In the genomic region with DNA sequence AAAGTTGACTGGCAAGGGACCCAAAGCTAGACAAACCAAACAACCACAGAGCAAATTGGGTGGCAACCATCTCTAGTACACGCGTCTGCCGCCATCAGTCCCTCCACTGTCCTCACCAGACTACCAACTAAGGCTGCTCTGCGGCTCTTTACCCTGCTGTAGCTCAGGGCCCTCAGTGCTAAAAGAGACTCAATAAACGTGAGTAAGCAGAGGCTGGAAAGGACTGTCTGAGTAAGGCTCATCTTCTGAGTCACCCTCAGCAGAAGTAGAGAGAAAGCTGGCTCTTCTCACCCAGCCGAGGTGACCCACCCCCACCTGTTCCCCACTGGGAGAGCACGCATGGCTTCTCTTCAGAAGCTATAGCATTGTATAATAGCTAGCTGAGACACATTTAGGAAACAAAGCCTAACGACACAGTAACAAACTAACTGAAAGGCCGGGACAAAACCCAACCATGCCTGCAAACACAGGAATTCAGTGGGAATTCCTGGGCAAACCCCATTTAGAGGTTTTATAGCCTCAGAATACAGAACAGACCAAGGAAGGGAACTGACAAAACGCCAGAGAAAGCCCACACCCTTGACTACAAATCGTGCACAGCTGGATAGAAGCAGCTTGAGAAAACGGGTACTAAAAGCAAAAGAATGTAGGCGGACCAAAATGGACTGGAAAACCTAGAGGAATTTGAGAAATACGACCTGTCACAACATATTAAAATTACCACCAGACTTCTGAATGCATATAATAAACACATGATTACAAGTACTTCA, we compare ENCODE assay signal across 17 mouse cellular contexts. TPM values are rescaled to one million over a fixed set of nuclear protein-coding genes. Genes with fewer than 3 reads are reported as not detected.
DNase-seq lines count a peak whose midpoint lies in the region; ATAC-seq and TF ChIP-seq lines count a peak whose summit lies in the region.
"Had no signal": no experiment of that assay in that cellular context is flagged by ENCODE, and none has a peak within 500 bp of the region (broad histone marks: within the 10 kb centered on the region; RNA-seq: fewer than 3 reads in every experiment).

No protein-coding gene starts in this region.

- no peak overlapping the region for H3K4me2 ChIP-seq in intestine, embryonic 15.5 days (replicated peaks)
- H3K4me2 ChIP-seq in stomach, embryonic 15.5 days, result no peak overlapping the region
- H3K4me2 ChIP-seq in liver, embryonic 12.5 days, result no peak overlapping the region
- H3K4me2 ChIP-seq: lung, embryonic 15.5 days; midbrain, embryonic 12.5 days; neural tube, embryonic 13.5 days had no signal

- no peaks in the 10 kb centered on the region for H3K4me1 ChIP-seq in kidney, adult 2 months (ENCODE audit: control insufficient read depth, insufficient read depth, low read length)
- H3K4me1 ChIP-seq in intestine, embryonic 15.5 days (replicated peaks), result peaks cover 28% of the 10 kb centered on the region
- peaks cover 36% of the 10 kb centered on the region for H3K4me1 ChIP-seq in stomach, embryonic 15.5 days
- peaks cover 41% of the 10 kb centered on the region for H3K4me1 ChIP-seq in liver, embryonic 12.5 days

- no peak for TF ChIP-seq CTCF in kidney, adult 2 months (conservative IDR thresholded peaks at IDR 0.05; ENCODE audit: insufficient read depth, insufficient read length, low read depth, low read length)
- no peak for TF ChIP-seq CTCF in layer of hippocampus, adult 2 months (conservative IDR thresholded peaks at IDR 0.05)

- H3K27ac ChIP-seq in kidney, adult 2 months (ENCODE audit: insufficient read depth, low read depth, low read length), result no peak overlapping the region
- peak overlapping the region; percentile 75 for H3K27ac ChIP-seq in intestine, embryonic 15.5 days
- peak overlapping the region; percentile 49 for H3K27ac ChIP-seq in stomach, embryonic 15.5 days
- no peak overlapping the region for H3K27ac ChIP-seq in liver, embryonic 12.5 days
- H3K27ac ChIP-seq in layer of hippocampus, adult 2 months, result no peak overlapping the region
- H3K27ac ChIP-seq: lung, embryonic 15.5 days; midbrain, embryonic 12.5 days; neural tube, embryonic 13.5 days had no signal

- WGBS in kidney, adult 2 months, result 55% methylated on average over 14 of the region's 14 CpGs
- 36% methylated on average over 14 of the region's 14 CpGs for WGBS in intestine, embryonic 15.5 days
- WGBS in stomach, embryonic 15.5 days, result 38% methylated on average over 14 of the region's 14 CpGs
- WGBS in liver, embryonic 12.5 days (ENCODE audit: insufficient replicate concordance), result 47% methylated on average over 14 of the region's 14 CpGs

- H3K9me3 ChIP-seq in intestine, embryonic 15.5 days, result no peaks in the 10 kb centered on the region
- no peaks in the 10 kb centered on the region for H3K9me3 ChIP-seq in stomach, embryonic 15.5 days
- H3K9me3 ChIP-seq in liver, embryonic 12.5 days (replicated peaks), result no peaks in the 10 kb centered on the region
- H3K9me3 ChIP-seq: lung, embryonic 15.5 days; midbrain, embryonic 12.5 days; neural tube, embryonic 13.5 days had no signal

- H3K36me3 ChIP-seq in kidney, adult 2 months (ENCODE audit: control insufficient read depth, insufficient read depth, low read length), result no peaks in the 10 kb centered on the region
- no peaks in the 10 kb centered on the region for H3K36me3 ChIP-seq in intestine, embryonic 15.5 days
- no peaks in the 10 kb centered on the region for H3K36me3 ChIP-seq in stomach, embryonic 15.5 days
- H3K36me3 ChIP-seq in liver, embryonic 12.5 days, result no peaks in the 10 kb centered on the region
- H3K36me3 ChIP-seq: lung, embryonic 15.5 days; midbrain, embryonic 12.5 days; neural tube, embryonic 13.5 days had no signal

- ATAC-seq in intestine, embryonic 15.5 days, result no peak
- ATAC-seq in stomach, embryonic 15.5 days (ENCODE audit: insufficient read depth, low FRiP score, low read depth), result no peak
- no peak for ATAC-seq in liver, embryonic 12.5 days
- ATAC-seq: forebrain, postnatal 0 days had no signal

- no peak overlapping the region for H3K9ac ChIP-seq in intestine, embryonic 15.5 days
- no peak overlapping the region for H3K9ac ChIP-seq in stomach, embryonic 15.5 days
- no peak overlapping the region for H3K9ac ChIP-seq in liver, embryonic 12.5 days
- H3K9ac ChIP-seq: forebrain, postnatal 0 days; lung, embryonic 15.5 days; midbrain, embryonic 12.5 days; neural tube, embryonic 13.5 days had no signal

- TF ChIP-seq POLR2A in kidney, adult 2 months (IDR thresholded peaks at IDR 0.05; ENCODE audit: low read depth, low read length), result no peak

- DNase-seq in kidney, postnatal 14 days, result peak; percentile 27
- no peak for DNase-seq in kidney, adult 2 months
- peak; percentile 94 for DNase-seq in Muller cell, postnatal 12 days (ENCODE audit: inconsistent ontology term)
- DNase-seq in gastrocnemius, postnatal 10 days, result no peak
- DNase-seq in layer of hippocampus, adult 2 months (ENCODE audit: low spot score in 2 of 2), result no peak
- DNase-seq: adrenal gland, postnatal 25 days; cerebellum, adult 11 months; forebrain, postnatal 0 days had no signal

- no peak overlapping the region for H3K4me3 ChIP-seq in kidney, adult 2 months (ENCODE audit: insufficient read depth, low read depth, low read length)
- H3K4me3 ChIP-seq in intestine, embryonic 15.5 days (replicated peaks), result no peak overlapping the region
- no peak overlapping the region for H3K4me3 ChIP-seq in stomach, embryonic 15.5 days (replicated peaks)
- H3K4me3 ChIP-seq in liver, embryonic 12.5 days, result no peak overlapping the region
- H3K4me3 ChIP-seq in layer of hippocampus, adult 2 months, result no peak overlapping the region
- H3K4me3 ChIP-seq: lung, embryonic 15.5 days; midbrain, embryonic 12.5 days; neural tube, embryonic 13.5 days had no signal

- H3K27me3 ChIP-seq in kidney, adult 2 months (replicated peaks; ENCODE audit: control insufficient read depth, insufficient read depth, low read length), result no peaks in the 10 kb centered on the region
- no peaks in the 10 kb centered on the region for H3K27me3 ChIP-seq in intestine, embryonic 15.5 days (replicated peaks)
- no peaks in the 10 kb centered on the region for H3K27me3 ChIP-seq in stomach, embryonic 15.5 days (replicated peaks)
- H3K27me3 ChIP-seq in liver, embryonic 12.5 days (replicated peaks), result 0 out of 2 replicates have a peak, but pooled peaks cover 10% of the 10 kb centered on the region
- H3K27me3 ChIP-seq: lung, embryonic 15.5 days had no signal

RNA-seq across cellular contexts. Expression of a gene that starts 6.6 kb away (rescaled TPM):
- polyA plus RNA-seq in kidney, adult 2 months (2012; rRNA removed), result 125 and 135 TPM in 2 replicates
- 145 and 148 TPM in 2 replicates for polyA plus RNA-seq in intestine, embryonic 15.5 days (2015; fragmentation: Nextera tagmentation; extraction: Ambion mirVana)
- polyA plus RNA-seq in stomach, embryonic 15.5 days (2015; fragmentation: Nextera tagmentation; extraction: Ambion mirVana), result 179 and 209 TPM in 2 replicates
- 1 to 10 TPM; 2.1 to 3.7 TPM for total RNA-seq in gastrocnemius, postnatal 10 days (2021)
- polyA plus RNA-seq in liver, embryonic 12.5 days (2016; fragmentation: Nextera tagmentation; extraction: Ambion mirVana), result 19.5 and 23.4 TPM in 2 replicates
- 1 to 10 TPM; 1.9 to 2.9 TPM for total RNA-seq in layer of hippocampus, adult 2 months (2021)

RNA-seq across cellular contexts. Expression of a gene that starts 17.8 kb away (rescaled TPM):
- 642 and 737 TPM in 2 replicates for polyA plus RNA-seq in kidney, adult 2 months (2012; rRNA removed)
- 1,251 and 1,347 TPM in 2 replicates for polyA plus RNA-seq in intestine, embryonic 15.5 days (2015; fragmentation: Nextera tagmentation; extraction: Ambion mirVana)
- 1,181 and 1,379 TPM in 2 replicates for polyA plus RNA-seq in stomach, embryonic 15.5 days (2015; fragmentation: Nextera tagmentation; extraction: Ambion mirVana)
- total RNA-seq in gastrocnemius, postnatal 10 days (2021), result 100 to 1,000 TPM; 142 to 180 TPM
- 355 TPM in 2 replicates for polyA plus RNA-seq in liver, embryonic 12.5 days (2016; fragmentation: Nextera tagmentation; extraction: Ambion mirVana)
- total RNA-seq in layer of hippocampus, adult 2 months (2021), result 10 to 100 TPM; 13.0 to 16.3 TPM

RNA-seq across cellular contexts. Expression of a gene that starts 17.8 kb away (rescaled TPM):
- polyA plus RNA-seq in kidney, adult 2 months (2012; rRNA removed), result 0.27 TPM in 1 of 2 replicates, not detected in the other
- polyA plus RNA-seq in intestine, embryonic 15.5 days (2015; fragmentation: Nextera tagmentation; extraction: Ambion mirVana), result 0.69 TPM in 1 of 2 replicates, not detected in the other
- polyA plus RNA-seq in stomach, embryonic 15.5 days (2015; fragmentation: Nextera tagmentation; extraction: Ambion mirVana), result 0.40 and 0.71 TPM in 2 replicates
- total RNA-seq in gastrocnemius, postnatal 10 days (2021), result not detected
- polyA plus RNA-seq in liver, embryonic 12.5 days (2016; fragmentation: Nextera tagmentation; extraction: Ambion mirVana), result not detected in 2 replicates
- not detected for total RNA-seq in layer of hippocampus, adult 2 months (2021)
- total RNA-seq: adrenal gland, postnatal 25 days; forebrain, postnatal 0 days; left cerebral cortex, postnatal 14 days; MEL had no signal
- polyA plus RNA-seq: forebrain, postnatal 0 days; hindbrain, embryonic 11.5 days; lung, embryonic 15.5 days; midbrain, embryonic 12.5 days; neural tube, embryonic 13.5 days had no signal

RNA-seq across cellular contexts. Expression of a gene that starts 23.5 kb away (rescaled TPM):
- 0.87 and 1.4 TPM in 2 replicates for polyA plus RNA-seq in kidney, adult 2 months (2012; rRNA removed)
- 2.4 and 3.4 TPM in 2 replicates for polyA plus RNA-seq in intestine, embryonic 15.5 days (2015; fragmentation: Nextera tagmentation; extraction: Ambion mirVana)
- polyA plus RNA-seq in stomach, embryonic 15.5 days (2015; fragmentation: Nextera tagmentation; extraction: Ambion mirVana), result 3.2 and 3.6 TPM in 2 replicates
- 1 to 10 TPM in 1 of 2 experiments, under 1 TPM in 1; 0.54 to 6.9 TPM for total RNA-seq in gastrocnemius, postnatal 10 days (2021)
- 0.94 and 0.99 TPM in 2 replicates for polyA plus RNA-seq in liver, embryonic 12.5 days (2016; fragmentation: Nextera tagmentation; extraction: Ambion mirVana)
- not detected for total RNA-seq in layer of hippocampus, adult 2 months (2021)
- total RNA-seq: left cerebral cortex, postnatal 14 days had no signal

RNA-seq across cellular contexts. Expression of a gene that starts 32.4 kb away (rescaled TPM):
- 58.0 and 71.2 TPM in 2 replicates for polyA plus RNA-seq in kidney, adult 2 months (2012; rRNA removed)
- 21.6 and 21.9 TPM in 2 replicates for polyA plus RNA-seq in intestine, embryonic 15.5 days (2015; fragmentation: Nextera tagmentation; extraction: Ambion mirVana)
- 21.2 and 23.5 TPM in 2 replicates for polyA plus RNA-seq in stomach, embryonic 15.5 days (2015; fragmentation: Nextera tagmentation; extraction: Ambion mirVana)
- 10 to 100 TPM in 1 of 2 experiments, 1 to 10 TPM in 1; 7.6 to 13.1 TPM for total RNA-seq in gastrocnemius, postnatal 10 days (2021)
- 7.8 and 7.9 TPM in 2 replicates for polyA plus RNA-seq in liver, embryonic 12.5 days (2016; fragmentation: Nextera tagmentation; extraction: Ambion mirVana)
- 1 to 10 TPM; 4.0 to 7.1 TPM for total RNA-seq in layer of hippocampus, adult 2 months (2021)

Comparison
In these comparisons a context has a peak if more than half of its experiments do, and no peak if none do; other contexts are left out.
1. DNase-seq: peak in kidney, postnatal 14 days (single experiment) and Muller cell, postnatal 12 days (single experiment); none in kidney, adult 2 months (single experiment), gastrocnemius, postnatal 10 days (single experiment) and layer of hippocampus, adult 2 months (0 of 2).
2. H3K27ac ChIP-seq: peak in intestine, embryonic 15.5 days (single experiment) and stomach, embryonic 15.5 days (single experiment); none in kidney, adult 2 months (single experiment), liver, embryonic 12.5 days (single experiment) and layer of hippocampus, adult 2 months (single experiment).